Mouse (Mus musculus) T-helper 17 cell (primary cell): Measurements from ENCODE around the gene Fyb2.

Experiments used
- in situ Hi-C, 2 experiments: fragments of 300-600 bp; cut with MboI, MseI; formaldehyde crosslinking; loops; 1 replicate in 1 of 2; 2 replicates in 1 of 2; pipeline ENCODE4 v1.15.1; 2025; ENCODE audit warnings: high pct_unique_total_duplicates in 2 of 2

The Fyb2 gene

GRCm38 (mm10) chr4:104913291-104914129, at the start of gene Fyb2:
Fyb2 (plus strand) TSS chr4:104913456.
- in situ Hi-C loops: loop anchor here in 1 of 2 experiments (25.0 kb wide), 1 partner anchor 1976 kb away; no protein-coding TSS in a partner anchor

DNA sequence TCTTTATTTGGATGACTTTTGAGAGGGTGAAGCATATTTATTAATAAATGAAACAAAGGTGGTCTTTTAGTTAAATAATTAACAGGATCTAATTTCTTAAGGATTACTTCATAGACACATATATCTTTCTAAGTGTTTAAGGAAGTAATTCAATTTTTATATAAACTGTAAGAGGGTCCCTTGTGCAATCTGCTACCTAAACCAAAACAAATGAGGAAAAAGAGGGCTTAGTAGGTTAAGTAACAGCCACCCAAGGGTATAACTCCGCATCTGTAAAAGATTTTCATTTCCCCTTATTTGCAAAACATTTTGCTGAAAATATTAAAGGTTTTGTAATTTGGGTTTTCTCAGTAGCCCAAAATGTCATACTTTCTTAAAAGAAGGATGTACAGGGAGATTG, 48.9 kb upstream of the Fyb2 start:
- in situ Hi-C loops: no loop called here

DNA sequence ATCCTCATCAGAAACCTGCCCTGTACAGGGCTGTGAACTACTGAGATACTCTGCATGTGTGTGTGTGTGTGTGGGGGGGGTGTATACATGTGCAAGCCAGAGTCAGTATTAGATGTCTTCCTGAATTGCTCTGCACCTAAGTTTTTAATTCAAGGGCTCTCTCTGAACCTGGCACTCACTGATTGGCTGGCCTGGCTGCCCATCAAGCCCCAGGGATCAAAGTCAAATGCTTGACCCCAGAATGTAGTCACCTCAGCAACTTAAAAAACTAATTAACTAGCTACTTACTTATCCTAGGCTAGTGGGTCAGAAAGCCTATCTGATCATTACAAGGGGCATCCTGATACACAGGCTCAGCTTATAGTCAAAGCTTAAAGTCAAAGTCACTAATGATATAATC, 43.7 kb upstream of the Fyb2 start:
- in situ Hi-C loops: no loop called here

GRCm38 (mm10) chr4:104870196-104870595, 43.1 kb upstream of the Fyb2 start:
- in situ Hi-C loops: no loop called here

DNA sequence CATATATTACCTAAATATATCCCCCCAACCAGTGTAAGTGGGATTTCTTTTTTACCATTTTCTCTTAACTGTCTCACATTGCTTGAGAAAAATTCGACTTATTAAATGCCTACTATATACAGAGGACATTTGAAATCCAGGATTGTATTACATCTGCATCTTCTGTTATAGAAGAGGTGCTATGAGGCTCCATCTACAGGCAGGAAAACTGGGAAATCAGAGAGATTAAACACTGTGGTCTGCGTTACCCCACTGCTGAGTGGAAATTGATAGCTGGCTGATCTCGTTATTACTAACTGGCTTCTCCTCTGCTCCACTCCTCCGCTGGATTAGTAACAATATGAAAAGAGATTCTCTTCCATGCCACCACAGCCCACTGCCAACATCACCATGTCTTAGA, 37.4 kb upstream of the Fyb2 start:
- in situ Hi-C loops: no loop called here

- in situ Hi-C loops: no loop called here
Measured at GRCm38 (mm10) chr4:104876323-104876722, 36.9 kb upstream of the Fyb2 start, which contains the start of gene C8a. C8a (minus strand) TSS chr4:104876398.

- in situ Hi-C loops: no loop called here
Measured at GRCm38 (mm10) chr4:104887486-104887885, 25.8 kb upstream of the Fyb2 start.

DNA sequence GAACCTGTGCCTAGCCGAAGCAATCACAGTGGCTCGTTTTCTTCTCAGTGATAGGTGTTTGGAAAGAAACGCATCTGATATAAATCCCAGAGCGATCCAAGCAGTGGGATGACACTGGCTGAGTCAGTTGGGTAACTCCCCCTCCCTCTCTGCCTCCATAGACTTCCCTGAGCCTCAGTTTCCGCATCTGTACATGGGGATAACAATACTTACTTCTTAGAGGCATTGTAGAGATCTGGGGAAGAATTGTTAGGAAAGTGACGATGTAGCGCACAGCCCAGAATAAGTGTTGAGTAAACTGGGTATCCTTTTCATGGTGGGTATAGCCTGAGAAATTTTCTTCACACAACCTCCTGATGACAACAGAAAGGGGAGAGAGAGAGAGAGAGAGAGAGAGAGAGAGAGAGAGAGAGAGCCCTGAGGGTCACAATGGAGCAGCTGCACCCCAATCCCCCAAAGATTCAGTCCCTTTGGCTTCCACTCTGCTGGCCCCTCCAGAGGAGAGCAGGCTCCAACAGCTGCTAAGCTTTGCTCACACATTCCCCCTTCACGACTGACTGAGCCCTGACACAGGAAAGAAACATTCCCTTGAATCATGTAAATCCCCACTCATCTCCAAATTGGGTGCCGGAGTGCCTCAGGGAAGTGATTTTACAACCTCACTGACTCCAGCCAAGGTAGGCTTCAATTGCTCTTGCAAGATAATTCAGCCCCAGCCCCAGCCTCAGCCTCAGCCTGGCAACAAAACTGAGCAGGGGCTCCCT, 24.6 kb upstream of the Fyb2 start:
- in situ Hi-C loops: no loop called here

- in situ Hi-C loops: loop anchor here in 1 of 2 experiments (10.0 kb wide), 1 partner anchor 1537 kb away; no protein-coding TSS in a partner anchor
Measured at GRCm38 (mm10) chr4:104891708-104892107, 21.5 kb upstream of the Fyb2 start.

DNA sequence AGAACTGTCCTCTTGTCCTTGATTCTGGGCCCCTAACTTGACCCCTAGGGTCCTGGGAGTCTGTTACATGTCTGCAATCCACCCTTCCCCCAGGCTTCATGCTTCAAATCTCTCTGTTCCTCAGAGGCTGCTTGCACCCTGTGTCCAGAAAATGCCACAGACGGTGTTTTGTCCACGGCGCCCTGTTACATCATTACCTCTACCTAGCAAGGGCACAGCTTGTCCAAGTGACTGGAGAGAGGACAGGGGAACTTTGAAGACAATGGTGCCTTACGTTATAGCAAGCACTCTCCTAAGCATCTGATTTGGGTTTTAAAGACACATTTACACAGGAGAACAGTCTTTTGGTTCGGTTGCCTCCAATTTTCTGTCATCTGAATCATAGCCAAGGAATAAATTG, 19.7 kb upstream of the Fyb2 start:
- in situ Hi-C loops: loop anchor here in 1 of 2 experiments (10.0 kb wide), 1 partner anchor 1539 kb away; no protein-coding TSS in a partner anchor

GRCm38 (mm10) chr4:104894004-104894734, 19.1 kb upstream of the Fyb2 start:
- in situ Hi-C loops: loop anchor here in 1 of 2 experiments (10.0 kb wide), 1 partner anchor 1539 kb away; no protein-coding TSS in a partner anchor

GRCm38 (mm10) chr4:104902836-104903235, 10.4 kb upstream of the Fyb2 start:
- in situ Hi-C loops: loop anchor here in 1 of 2 experiments (25.0 kb wide), 1 partner anchor 1966 kb away; no protein-coding TSS in a partner anchor

DNA sequence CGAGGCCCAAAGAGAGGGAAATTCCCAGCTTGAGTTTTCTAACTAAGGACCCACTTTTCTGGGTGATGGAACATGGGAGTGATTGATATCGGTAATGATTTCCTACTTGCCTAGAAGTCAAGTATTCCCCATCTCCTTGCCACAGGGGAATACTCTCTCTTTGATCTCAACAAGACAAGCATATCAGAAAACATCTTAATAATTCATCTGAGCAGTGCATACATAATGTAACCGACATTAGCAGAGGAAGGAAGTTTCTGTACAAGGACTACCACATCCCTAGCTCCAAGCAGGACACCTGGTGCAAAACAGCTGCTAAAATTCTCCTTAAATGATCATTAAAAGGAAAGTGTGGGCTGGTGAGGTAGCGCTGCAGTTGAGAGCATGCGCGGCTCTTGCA, 8.2 kb upstream of the Fyb2 start:
- in situ Hi-C loops: loop anchor here in 1 of 2 experiments (25.0 kb wide), 1 partner anchor 1968 kb away; no protein-coding TSS in a partner anchor

DNA sequence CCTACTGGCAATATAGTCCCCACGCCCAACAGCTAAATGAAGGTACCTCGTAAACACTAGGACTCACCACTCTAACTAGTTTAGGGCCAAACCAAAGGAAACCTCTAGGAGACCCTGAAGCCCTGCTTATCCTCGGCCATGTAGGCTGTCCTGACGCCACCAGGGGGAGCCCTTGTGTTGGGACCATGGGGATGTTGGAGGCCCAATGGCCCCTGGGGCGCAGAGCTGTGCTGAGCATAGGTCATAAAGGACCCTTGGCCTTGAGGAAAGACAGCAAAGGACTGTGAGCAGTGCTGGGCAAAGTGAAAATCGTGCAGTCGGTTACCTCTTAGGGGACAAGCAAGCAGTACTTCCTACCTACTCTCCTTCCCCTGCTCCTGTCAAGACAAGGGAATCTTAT, 1.6 kb upstream of the Fyb2 start:
- in situ Hi-C loops: loop anchor here in 1 of 2 experiments (25.0 kb wide), 1 partner anchor 1974 kb away; no protein-coding TSS in a partner anchor

DNA sequence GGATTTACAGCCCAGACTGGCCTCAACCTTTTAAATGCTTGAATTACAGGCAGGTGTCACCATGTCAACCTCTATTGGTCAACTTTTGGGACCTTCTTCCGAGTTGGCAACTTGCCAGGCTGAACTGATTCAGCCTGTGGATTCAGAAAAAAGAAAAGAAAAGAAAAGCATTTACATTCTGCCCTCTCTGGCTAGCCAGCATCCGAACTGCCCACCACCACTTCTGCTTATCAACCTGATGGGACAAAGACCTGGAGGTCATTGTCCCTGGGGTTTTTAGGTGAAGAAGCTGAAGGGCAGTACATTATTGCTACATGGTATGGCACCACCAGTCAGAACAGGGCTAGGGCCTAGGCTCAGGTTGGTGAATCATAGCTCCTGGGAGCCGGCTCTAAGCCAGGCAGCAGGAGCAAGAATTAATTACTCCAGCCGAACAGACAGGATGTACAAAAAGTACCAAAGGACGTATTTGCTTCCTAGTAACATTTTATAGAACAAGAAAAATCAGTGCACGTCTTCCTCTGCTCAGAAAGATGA, 1.5 kb downstream of the Fyb2 start:
- in situ Hi-C loops: loop anchor here in 1 of 2 experiments (25.0 kb wide), 1 partner anchor 1977 kb away; no protein-coding TSS in a partner anchor

DNA sequence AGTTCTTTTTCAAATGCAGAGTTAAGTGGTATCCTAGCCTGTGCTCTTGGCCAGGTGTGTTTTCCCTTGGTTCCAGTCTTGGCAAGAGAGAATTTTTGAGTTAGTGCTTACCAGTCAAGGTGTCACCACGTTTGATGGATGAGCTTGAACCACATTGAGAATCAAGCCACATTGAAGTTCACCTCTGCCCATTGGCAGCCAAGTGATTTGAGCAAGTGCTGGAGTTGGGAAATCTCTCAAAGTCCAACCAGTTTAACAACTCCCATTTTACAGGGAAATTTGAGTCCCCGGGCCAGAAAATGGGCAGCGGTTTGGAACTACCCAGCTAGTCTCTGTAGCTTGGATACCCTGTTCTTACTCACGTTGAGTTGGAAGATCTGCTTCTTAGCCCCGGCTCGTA, 4.8 kb downstream of the Fyb2 start:
- in situ Hi-C loops: loop anchor here in 1 of 2 experiments (25.0 kb wide), 1 partner anchor 1981 kb away; no protein-coding TSS in a partner anchor

- in situ Hi-C loops: no loop called here
Measured at GRCm38 (mm10) chr4:104925383-104925782, 12.1 kb downstream of the Fyb2 start.

- in situ Hi-C loops: no loop called here
Measured at GRCm38 (mm10) chr4:104929165-104929564, 15.9 kb downstream of the Fyb2 start.

DNA sequence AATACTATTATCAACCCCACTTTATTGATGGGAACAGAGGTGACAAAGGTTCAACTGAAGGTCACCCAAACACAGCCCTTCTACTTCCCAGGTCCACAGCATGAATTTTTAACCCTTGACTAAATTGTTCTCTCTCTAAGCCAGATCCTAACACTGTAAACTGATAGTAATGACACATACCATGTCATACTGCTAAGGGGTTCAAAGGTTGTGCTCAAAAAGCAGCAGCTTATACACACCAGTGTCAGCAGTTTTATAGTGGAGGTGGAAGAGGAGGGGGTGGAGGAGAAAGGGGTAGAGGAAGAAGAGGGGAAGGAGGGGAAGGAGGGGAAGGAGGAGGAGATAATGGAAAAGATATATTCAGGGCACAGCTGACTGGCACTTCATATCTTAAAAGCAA, 20.4 kb downstream of the Fyb2 start:
- in situ Hi-C loops: no loop called here

DNA sequence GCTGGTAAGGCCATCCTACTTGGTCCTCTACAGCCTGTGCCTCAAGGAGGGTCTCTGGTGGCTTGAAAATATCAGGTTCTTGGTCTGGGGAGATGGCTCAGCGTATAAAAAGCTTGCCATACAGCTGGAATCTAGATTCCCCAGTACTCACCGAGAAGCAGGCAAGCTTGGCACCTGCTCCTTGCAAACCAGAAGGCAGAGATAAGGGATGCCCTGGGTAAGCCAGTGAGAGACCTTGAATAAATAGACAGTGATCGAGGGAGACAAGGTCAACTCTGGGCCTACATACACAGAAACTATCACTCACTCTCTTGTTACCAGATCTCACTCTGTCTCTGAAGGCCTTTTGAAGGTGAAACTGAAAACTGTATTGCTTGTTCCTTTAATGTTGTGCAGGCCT, 21.7 kb downstream of the Fyb2 start:
- in situ Hi-C loops: no loop called here

- in situ Hi-C loops: no loop called here
Measured at GRCm38 (mm10) chr4:104935436-104935835, 22.2 kb downstream of the Fyb2 start.
